Mouse (Mus musculus): ENCODE results near the gene Plcb3. TPM values are rescaled to one million over a fixed set of nuclear protein-coding genes. Genes with fewer than 3 reads are reported as not detected.

Gene Plcb3
- polyA plus RNA-seq, 1 experiment = 31.5 TPM

DNA sequence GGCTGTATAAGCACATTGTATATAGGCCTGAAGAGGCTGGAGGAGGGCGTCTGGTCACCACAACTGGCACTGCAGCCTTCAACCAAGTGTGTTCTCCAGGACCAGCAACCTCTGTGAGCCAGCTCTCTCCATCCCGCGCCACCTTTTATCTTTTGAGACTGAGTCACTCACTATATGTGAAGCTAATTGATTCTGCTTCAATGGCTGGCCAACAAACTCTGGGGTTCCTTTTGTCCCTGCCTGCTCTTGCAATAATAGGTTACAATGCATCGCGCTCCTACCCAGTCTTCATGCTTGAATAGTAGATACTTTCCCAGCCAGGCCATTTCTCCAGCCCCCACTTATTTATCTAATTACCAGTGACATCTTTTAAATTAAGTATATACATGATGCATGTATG lies 7.4 kb upstream of the Plcb3 start:
- Histone ChIP-seq H3K36me3 (ENCODE audit: control insufficient read depth, insufficient read depth, low read length) (no peaks in the 10 kb centered on the region), H3K27me3 (ENCODE audit: control insufficient read depth, insufficient read depth, low read length) (no peaks in the 10 kb centered on the region), H3K4me3 (ENCODE audit: extremely low read depth, insufficient read depth, insufficient read length) (no peak overlapping the region), H3K4me1 (ENCODE audit: control insufficient read depth, insufficient read depth, insufficient read length) (peaks cover 10% of the 10 kb centered on the region), H3K27ac (ENCODE audit: insufficient read depth, low read length) (no peak overlapping the region)
- DNase-seq (ENCODE audit: low read depth in 1 of 2, low spot score in 2 of 2) = no peak
- 97% methylated on average over 5 of the region's 5 CpGs for WGBS
- no peak for TF ChIP-seq POLR2A (IDR thresholded peaks at IDR 0.05; ENCODE audit: low read depth, low read length)

DNA sequence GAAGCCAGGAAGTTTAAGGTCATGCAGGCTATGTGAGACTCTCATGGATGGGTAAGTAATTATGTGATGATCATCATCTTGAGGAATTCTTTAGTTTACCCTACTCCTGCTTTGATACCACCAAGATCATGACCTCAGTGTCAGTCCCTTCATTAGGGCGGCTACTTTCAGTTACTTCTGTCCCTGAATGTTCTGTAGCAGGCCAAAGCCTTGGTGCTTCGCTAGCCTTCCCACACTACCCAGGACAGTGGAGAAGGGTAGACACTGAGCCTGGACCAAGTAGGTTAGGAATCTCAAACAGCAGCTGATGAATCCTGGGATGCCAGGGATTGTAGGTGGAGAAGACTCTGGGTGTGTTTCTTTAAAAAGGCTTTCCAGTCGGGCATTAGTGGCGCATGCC lies 5.2 kb upstream of the Plcb3 start:
- H3K36me3 ChIP-seq (ENCODE audit: control insufficient read depth, insufficient read depth, low read length) = peaks cover 4% of the 10 kb centered on the region; the same call in 1 of the 2 replicates
- peaks cover 13% of the 10 kb centered on the region; the same call in 1 of the 2 replicates for H3K4me1 ChIP-seq (ENCODE audit: control insufficient read depth, insufficient read depth, insufficient read length)
- no peaks in the 10 kb centered on the region for H3K27me3 ChIP-seq (ENCODE audit: control insufficient read depth, insufficient read depth, low read length)
- no peak overlapping the region for H3K4me3 ChIP-seq (ENCODE audit: extremely low read depth, insufficient read depth, insufficient read length)
- 96% methylated on average over 4 of the region's 4 CpGs for WGBS
- no peak for DNase-seq (ENCODE audit: low read depth in 1 of 2, low spot score in 2 of 2)
- no peak overlapping the region for H3K27ac ChIP-seq (ENCODE audit: insufficient read depth, low read length)
- TF ChIP-seq CTCF (IDR thresholded peaks at IDR 0.05; ENCODE audit: extremely low read depth, insufficient read depth, insufficient read length, insufficient replicate concordance) (no peak), POLR2A (IDR thresholded peaks at IDR 0.05; ENCODE audit: low read depth, low read length) (no peak)

GRCm38 (mm10) chr19:6980381-6981093 lies 4.3 kb upstream of the Plcb3 start, which contains the start of gene Fkbp2:
TSS of gene Fkbp2 (minus strand) at chr19:6980501.
- peak; percentile 97 to 98 for DNase-seq (ENCODE audit: low read depth in 1 of 2, low spot score in 2 of 2)
- Histone ChIP-seq H3K4me3 (ENCODE audit: extremely low read depth, insufficient read depth, insufficient read length) (peak within 1 kb of the TSS; percentile 91), H3K4me1 (ENCODE audit: control insufficient read depth, insufficient read depth, insufficient read length) (peaks cover 13% of the 10 kb centered on the region; the same call in 1 of the 2 replicates), H3K27ac (ENCODE audit: insufficient read depth, low read length) (peak within 1 kb of the TSS; percentile 92), H3K27me3 (ENCODE audit: control insufficient read depth, insufficient read depth, low read length) (no peaks in the 10 kb centered on the region), H3K36me3 (ENCODE audit: control insufficient read depth, insufficient read depth, low read length) (peaks cover 4% of the 10 kb centered on the region; the same call in 1 of the 2 replicates)
- TF ChIP-seq CTCF (IDR thresholded peaks at IDR 0.05; ENCODE audit: extremely low read depth, insufficient read depth, insufficient read length, insufficient replicate concordance) = no peak
- peak; percentile 89 for TF ChIP-seq POLR2A (IDR thresholded peaks at IDR 0.05; ENCODE audit: low read depth, low read length)
- WGBS = under 1% methylated on average over 38 of the region's 38 CpGs

GRCm38 (mm10) chr19:6979486-6980380 lies 3.5 kb upstream of the Plcb3 start:
- 1% methylated on average over 55 of the region's 59 CpGs for WGBS
- TF ChIP-seq CTCF (IDR thresholded peaks at IDR 0.05; ENCODE audit: extremely low read depth, insufficient read depth, insufficient read length, insufficient replicate concordance) = peak; percentile 54
- TF ChIP-seq POLR2A (IDR thresholded peaks at IDR 0.05; ENCODE audit: low read depth, low read length) = no peak
- Histone ChIP-seq H3K27me3 (ENCODE audit: control insufficient read depth, insufficient read depth, low read length) (no peaks in the 10 kb centered on the region), H3K36me3 (ENCODE audit: control insufficient read depth, insufficient read depth, low read length) (peaks cover 4% of the 10 kb centered on the region; the same call in 1 of the 2 replicates), H3K4me3 (ENCODE audit: extremely low read depth, insufficient read depth, insufficient read length) (peak overlapping the region; percentile 81), H3K27ac (ENCODE audit: insufficient read depth, low read length) (peak overlapping the region; percentile 86), H3K4me1 (ENCODE audit: control insufficient read depth, insufficient read depth, insufficient read length) (peaks cover 13% of the 10 kb centered on the region; the same call in 1 of the 2 replicates)
- peak; percentile 99 for DNase-seq (ENCODE audit: low read depth in 1 of 2, low spot score in 2 of 2)

DNA sequence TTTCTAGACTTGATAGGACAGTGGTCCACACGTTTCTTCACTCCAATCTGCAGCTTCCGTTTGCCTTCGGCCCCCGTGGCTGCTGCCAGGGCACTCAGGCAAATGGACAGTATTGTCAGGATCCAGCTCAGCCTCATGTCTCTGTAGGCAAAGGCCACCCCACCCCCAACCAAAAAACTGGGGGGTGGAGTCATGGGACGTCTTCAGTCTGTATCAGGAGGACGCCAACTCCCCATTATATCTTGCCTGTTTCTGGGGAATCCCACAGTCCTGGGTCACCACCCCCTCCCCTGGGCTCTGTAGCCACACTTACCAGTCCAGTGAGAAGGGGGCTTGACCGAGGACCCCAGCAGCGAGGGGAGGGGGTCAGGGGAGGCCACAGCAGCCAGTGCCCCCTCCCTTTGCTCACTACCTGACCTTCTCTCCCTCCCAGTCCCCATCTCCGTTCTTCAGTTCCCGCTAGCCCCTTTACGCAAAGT lies 2.8 kb upstream of the Plcb3 start:
- Histone ChIP-seq H3K4me1 (ENCODE audit: control insufficient read depth, insufficient read depth, insufficient read length) (peaks cover 14% of the 10 kb centered on the region), H3K27me3 (ENCODE audit: control insufficient read depth, insufficient read depth, low read length) (no peaks in the 10 kb centered on the region)
- peak in 1 of 2 experiments; percentile 32 for DNase-seq (ENCODE audit: low read depth in 1 of 2, low spot score in 2 of 2)

DNA sequence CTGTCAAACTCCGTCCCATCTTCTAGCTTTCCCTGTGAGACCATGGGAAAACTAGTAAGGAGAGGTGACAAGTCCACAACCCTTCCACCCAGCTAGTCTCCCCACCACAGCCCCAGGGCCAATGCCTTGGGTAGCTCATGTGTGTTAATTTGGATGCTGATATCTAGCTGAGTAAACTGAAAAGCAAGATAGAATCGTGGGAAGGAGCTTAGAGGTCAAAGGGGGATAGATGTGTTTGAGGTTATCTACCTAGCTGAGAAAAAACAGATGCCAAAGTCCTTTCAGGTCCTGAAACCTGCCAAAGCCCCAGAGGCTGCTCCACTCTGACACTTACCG lies 2.3 kb upstream of the Plcb3 start:
- 59% methylated on average over 3 of the region's 3 CpGs for WGBS
- TF ChIP-seq CTCF (IDR thresholded peaks at IDR 0.05; ENCODE audit: extremely low read depth, insufficient read depth, insufficient read length, insufficient replicate concordance) (no peak), POLR2A (IDR thresholded peaks at IDR 0.05; ENCODE audit: low read depth, low read length) (no peak)

More for the DNA sequence above, 2.8 kb upstream of the Plcb3 start:
- TF ChIP-seq CTCF (IDR thresholded peaks at IDR 0.05; ENCODE audit: extremely low read depth, insufficient read depth, insufficient read length, insufficient replicate concordance) (no peak), POLR2A (IDR thresholded peaks at IDR 0.05; ENCODE audit: low read depth, low read length) (no peak)
- peak overlapping the region; percentile 80 for H3K27ac ChIP-seq (ENCODE audit: insufficient read depth, low read length)
- H3K4me3 ChIP-seq (ENCODE audit: extremely low read depth, insufficient read depth, insufficient read length) = peak overlapping the region; percentile 64
- 21% methylated on average over 11 of the region's 11 CpGs for WGBS
- H3K36me3 ChIP-seq (ENCODE audit: control insufficient read depth, insufficient read depth, low read length) = peaks cover 4% of the 10 kb centered on the region; the same call in 1 of the 2 replicates

More for the DNA sequence above, 2.3 kb upstream of the Plcb3 start:
- H3K36me3 ChIP-seq (ENCODE audit: control insufficient read depth, insufficient read depth, low read length) = peaks cover 4% of the 10 kb centered on the region; the same call in 1 of the 2 replicates
- DNase-seq (ENCODE audit: low read depth in 1 of 2, low spot score in 2 of 2) = no peak
- no peak overlapping the region for H3K4me3 ChIP-seq (ENCODE audit: extremely low read depth, insufficient read depth, insufficient read length)
- H3K27me3 ChIP-seq (ENCODE audit: control insufficient read depth, insufficient read depth, low read length) = no peaks in the 10 kb centered on the region
- no peak overlapping the region for H3K27ac ChIP-seq (ENCODE audit: insufficient read depth, low read length)
- peaks cover 18% of the 10 kb centered on the region for H3K4me1 ChIP-seq (ENCODE audit: control insufficient read depth, insufficient read depth, insufficient read length)

Data from spleen, adult 2 months (tissue).